Mouse (Mus musculus) macrophage (primary cell): ENCODE data around the gene Ubd. TPM values are rescaled to one million over a fixed set of nuclear protein-coding genes. Genes with fewer than 3 reads are reported as not detected.

Experiments
- H3K27ac ChIP-seq: fragments of 350-480 bp; formaldehyde crosslinking; 2 replicates; pipeline ENCODE4 v1.9.0; 2021
- H3K36me3 ChIP-seq: fragments of 350-480 bp; formaldehyde crosslinking; 2 replicates; pipeline ENCODE4 v1.9.0; 2021; ENCODE audit errors: inconsistent target
- H3K4me3 ChIP-seq: fragments of 350-480 bp; formaldehyde crosslinking; 2 replicates; pipeline ENCODE4 v1.9.0; 2021; ENCODE audit errors: inconsistent target
- H3K79me2 ChIP-seq: fragments of 350-480 bp; formaldehyde crosslinking; 2 replicates; pipeline ENCODE4 v1.9.0; 2021; ENCODE audit errors: inconsistent target
- WGBS: methylation state at CpG from one replicate; pipeline ENCODE4 v1.1.7; 2026; ENCODE audit warnings: inconsistent platforms; ENCODE audit not compliant: missing documents; 5-methylcytosine and 5-hydroxymethylcytosine counted together
- polyA plus RNA-seq: library from polyadenylated mRNA; stranded (reverse); fragments of 250-400 nt; gene quantifications from 3 replicates; pipeline ENCODE4 v1.2.4, GENCODE M21; 2018; ENCODE audit warnings: inconsistent platforms
- total RNA-seq, 78 experiments: library from RNA; depleted of rRNA; stranded (reverse); fragments of 250-400 nt; gene quantifications; 1 replicate in 9 of 78; 2 replicates in 24 of 78; 3 replicates in 43 of 78; 4 replicates in 2 of 78; pipeline ENCODE4 v1.2.4; 2018; ENCODE audit warnings: inconsistent platforms in 56 of 78

The Ubd gene
- not detected for total RNA-seq (2018; cell fraction: chromatin; rRNA removed)
- total RNA-seq (2018; cell fraction: cytosol; rRNA removed) = under 1 TPM in 5 of 26 experiments, not detected in 21; 0.14 to 0.24 (median 0.17) TPM
- not detected for total RNA-seq (2018; cell fraction: nucleus; rRNA removed)
- polyA plus RNA-seq = not detected in 3 replicates

DNA sequence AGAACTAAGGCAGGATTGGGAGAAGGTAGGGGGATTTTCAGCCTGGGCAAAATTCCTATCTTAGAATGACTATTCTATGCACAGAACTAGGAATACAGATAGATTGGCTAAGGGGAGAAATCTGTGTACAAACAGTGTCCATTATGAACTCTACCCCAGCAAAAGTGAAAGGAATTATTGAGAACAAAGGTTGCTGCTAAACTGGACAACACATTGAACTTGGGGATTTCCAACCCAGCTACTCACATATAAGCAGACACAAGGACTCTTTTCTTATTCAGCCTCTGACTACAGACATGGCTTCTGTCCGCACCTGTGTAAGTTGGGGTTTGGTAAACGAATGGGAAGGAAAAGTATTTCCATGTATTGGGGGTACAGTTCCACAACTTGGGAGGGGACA, at the start of gene Ubd:
Gene Ubd (plus strand): TSS at position 237 of the 400 bp plus-strand sequence.
- WGBS = 95% methylated on average over 2 of the region's 2 CpGs
- H3K27ac ChIP-seq = no peak within 1 kb of the TSS
- no peaks in the 10 kb centered on the region for H3K36me3 ChIP-seq

DNA sequence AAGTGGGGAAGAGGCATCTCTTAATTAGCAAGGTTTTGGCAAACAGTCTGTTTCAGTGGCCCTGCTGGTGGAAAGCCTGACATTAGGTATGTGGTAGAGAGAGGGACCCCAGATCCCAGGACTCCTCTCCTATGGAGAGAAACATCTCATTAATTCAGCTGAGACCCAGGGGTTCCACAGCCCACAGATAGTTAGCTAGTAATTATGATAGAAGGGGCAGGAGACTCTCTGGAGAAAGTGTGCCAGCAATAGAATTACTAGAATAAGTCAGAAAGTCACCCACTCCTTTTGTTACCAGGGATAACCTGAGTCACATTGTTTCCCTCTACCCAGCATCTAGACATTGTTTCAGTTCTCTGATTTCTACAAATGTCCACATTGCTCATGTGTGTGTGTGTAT, 32.3 kb upstream of the Ubd start, which contains the start of gene Olfr93:
Gene Olfr93 (minus strand): TSS at position 101 of the 400 bp plus-strand sequence.
- Histone ChIP-seq H3K36me3 (no peaks in the 10 kb centered on the region), H3K27ac (no peak within 1 kb of the TSS), H3K4me3 (no peak within 1 kb of the TSS), H3K79me2 (no peaks in the 10 kb centered on the region)

More for the DNA sequence above, at the start of gene Ubd:
- H3K79me2 ChIP-seq = no peaks in the 10 kb centered on the region
- no peak within 1 kb of the TSS for H3K4me3 ChIP-seq

DNA sequence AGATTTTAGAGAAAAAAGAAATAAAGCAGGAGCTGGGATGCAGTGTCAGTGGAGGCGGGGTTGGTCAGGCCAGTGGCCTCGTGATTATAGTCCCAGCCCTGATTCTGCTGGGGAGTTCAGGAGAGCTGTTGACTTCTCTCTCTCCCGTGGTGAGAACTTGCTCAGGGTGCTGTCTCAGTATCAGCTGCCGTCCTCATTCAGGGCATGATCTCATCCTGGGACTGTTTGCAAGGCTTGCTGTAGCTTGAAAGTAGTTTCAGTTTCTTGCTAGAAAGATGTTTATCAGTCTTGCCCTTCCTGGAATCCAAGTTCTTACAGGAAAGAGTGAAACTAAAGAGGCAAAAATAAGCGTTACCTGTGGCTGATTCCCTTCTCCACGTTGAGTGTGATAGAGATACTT, 8.2 kb upstream of the Ubd start:
- H3K4me3 ChIP-seq = no peak overlapping the region

DNA sequence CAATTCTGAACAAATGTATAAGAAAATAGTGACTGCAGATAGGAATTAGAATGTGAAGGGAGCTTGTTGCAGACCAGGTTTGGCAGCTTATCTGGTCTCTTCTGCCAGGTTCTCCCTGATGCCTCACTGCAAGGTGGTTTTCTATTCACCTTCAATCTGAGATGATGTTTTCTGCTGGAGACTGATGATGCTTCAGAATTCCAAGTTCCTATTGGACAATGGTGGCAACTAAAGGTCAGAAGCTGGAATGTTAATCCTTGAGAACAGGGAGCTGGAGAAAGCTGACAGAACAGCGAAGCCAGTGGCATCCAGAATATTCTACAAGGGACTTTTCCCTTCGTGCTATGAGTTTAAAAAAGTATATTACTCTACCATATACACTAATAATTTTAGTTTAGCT, 3.0 kb upstream of the Ubd start:
- Histone ChIP-seq H3K4me3 (no peak overlapping the region), H3K27ac (no peak overlapping the region), H3K36me3 (no peaks in the 10 kb centered on the region), H3K79me2 (no peaks in the 10 kb centered on the region)
- 86% methylated on average over 2 of the region's 2 CpGs for WGBS

More for the DNA sequence above, 8.2 kb upstream of the Ubd start:
- WGBS = 12% methylated on average over 6 of the region's 6 CpGs
- Histone ChIP-seq H3K79me2 (no peaks in the 10 kb centered on the region), H3K36me3 (no peaks in the 10 kb centered on the region), H3K27ac (no peak overlapping the region)

DNA sequence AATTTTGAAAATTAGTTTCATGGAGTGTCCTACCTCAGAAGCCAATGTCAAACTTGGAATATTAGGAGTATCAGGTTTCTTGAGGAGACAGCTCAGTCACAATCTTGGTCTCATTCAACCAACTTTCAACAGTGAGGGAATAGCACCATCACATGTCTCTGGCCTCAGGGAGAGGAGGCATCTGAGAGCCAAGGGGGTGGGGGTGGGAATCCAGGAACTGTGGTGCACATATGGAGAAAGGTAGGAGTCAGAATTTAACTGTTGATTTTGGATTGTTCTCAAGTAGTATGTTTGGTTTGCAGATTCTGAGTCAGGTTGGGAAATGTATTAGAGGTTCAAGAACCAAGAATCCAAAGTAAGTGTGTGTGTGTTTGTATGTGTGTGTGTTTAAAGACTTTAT, 660 bp upstream of the Ubd start:
- Histone ChIP-seq H3K27ac (no peak overlapping the region), H3K4me3 (no peak overlapping the region), H3K79me2 (no peaks in the 10 kb centered on the region), H3K36me3 (no peaks in the 10 kb centered on the region)

DNA sequence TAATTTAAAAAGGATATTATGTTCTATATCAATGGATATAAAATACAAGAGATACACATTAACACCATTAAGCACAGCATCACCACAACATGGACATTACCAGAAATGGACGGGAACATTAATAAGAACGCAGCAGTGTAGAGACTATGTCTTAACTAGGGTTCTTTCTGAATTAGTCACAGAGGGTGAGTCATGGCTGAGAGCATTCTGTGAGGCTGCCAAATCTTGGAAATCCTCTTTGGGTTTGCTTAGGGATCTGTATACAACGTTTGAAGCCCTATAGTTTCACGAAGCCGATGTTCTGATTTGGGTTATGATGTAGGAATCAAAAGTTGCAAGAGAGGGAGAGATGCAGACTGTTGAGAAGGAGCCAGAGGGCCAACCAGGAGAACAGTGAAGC, 1.1 kb downstream of the Ubd start:
- WGBS = 96% methylated on average over 5 of the region's 5 CpGs
- H3K4me3 ChIP-seq = no peak overlapping the region
- no peaks in the 10 kb centered on the region for H3K36me3 ChIP-seq
- H3K79me2 ChIP-seq = no peaks in the 10 kb centered on the region
- H3K27ac ChIP-seq = no peak overlapping the region

DNA sequence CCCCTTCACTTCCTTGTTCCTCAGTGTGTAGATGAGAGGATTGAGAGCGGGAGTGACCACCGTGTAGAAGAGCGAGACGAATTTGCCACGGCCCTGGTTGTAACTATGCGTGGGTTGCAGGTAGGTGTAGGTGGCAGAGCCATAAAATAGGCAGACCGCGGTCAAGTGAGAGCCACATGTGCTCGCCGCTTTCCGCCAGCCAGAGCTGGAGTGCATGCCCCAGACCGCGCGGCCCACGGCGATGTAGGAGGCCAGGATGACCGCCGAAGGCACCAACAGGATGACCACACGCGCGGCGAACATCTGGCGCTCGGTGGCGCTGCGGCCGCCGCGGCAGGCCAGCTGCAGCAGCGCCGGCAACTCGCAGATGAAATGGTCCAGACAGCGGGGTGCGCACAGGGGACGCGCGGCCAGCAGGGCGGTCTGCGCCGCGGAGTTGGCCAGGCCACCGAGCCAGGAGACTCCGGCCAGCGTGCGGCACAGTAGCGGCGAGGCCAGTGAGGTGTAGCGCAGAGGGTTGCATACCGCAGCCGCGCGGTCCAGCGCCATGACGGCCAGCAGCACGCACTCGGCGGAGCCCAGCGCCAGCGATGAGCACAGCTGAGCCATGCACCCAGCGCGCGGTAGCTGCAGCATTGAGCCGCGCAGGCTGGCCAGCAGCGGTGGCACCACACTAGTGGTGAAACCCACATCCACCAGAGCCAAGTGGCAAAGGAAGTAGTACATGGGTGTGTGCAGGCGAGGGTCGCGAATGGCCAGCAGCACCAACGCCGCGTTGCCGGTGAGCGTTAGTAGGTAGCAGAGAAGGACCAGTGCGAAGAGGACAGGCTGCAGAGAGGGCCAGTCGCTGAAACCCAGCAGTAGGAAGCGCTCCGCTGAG, 3.4 kb downstream of the Ubd start:
- Histone ChIP-seq H3K79me2 (no peaks in the 10 kb centered on the region), H3K36me3 (no peaks in the 10 kb centered on the region), H3K4me3 (no peak overlapping the region), H3K27ac (no peak overlapping the region)
- 4% methylated on average over 69 of the region's 77 CpGs for WGBS

DNA sequence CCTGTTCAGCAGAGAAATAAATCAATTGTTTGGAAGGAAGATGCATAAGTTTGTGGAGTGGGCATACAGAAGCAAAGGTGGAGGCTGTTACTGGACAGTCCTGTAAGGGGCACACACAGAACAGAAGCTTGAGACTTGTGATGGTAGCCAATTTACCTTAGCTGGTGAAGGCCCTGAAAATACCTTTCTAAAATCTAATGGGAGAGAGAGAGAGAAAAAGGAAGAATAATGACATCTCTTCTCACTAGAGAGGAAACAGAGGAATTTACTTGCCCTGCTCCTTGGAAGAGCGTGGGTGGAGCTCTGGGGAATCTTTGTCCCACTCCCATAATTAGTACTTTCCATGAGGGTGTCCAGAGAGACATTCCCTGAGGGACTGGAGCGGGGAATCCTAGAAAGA, 7.2 kb downstream of the Ubd start, which contains the start of gene Olfr94:
Gene Olfr94 (minus strand): TSS at position 101 of the 400 bp plus-strand sequence.
- Histone ChIP-seq H3K27ac (no peak within 1 kb of the TSS), H3K4me3 (no peak within 1 kb of the TSS), H3K79me2 (no peaks in the 10 kb centered on the region), H3K36me3 (no peaks in the 10 kb centered on the region)
- WGBS = 72% methylated on average over 2 of the region's 2 CpGs

DNA sequence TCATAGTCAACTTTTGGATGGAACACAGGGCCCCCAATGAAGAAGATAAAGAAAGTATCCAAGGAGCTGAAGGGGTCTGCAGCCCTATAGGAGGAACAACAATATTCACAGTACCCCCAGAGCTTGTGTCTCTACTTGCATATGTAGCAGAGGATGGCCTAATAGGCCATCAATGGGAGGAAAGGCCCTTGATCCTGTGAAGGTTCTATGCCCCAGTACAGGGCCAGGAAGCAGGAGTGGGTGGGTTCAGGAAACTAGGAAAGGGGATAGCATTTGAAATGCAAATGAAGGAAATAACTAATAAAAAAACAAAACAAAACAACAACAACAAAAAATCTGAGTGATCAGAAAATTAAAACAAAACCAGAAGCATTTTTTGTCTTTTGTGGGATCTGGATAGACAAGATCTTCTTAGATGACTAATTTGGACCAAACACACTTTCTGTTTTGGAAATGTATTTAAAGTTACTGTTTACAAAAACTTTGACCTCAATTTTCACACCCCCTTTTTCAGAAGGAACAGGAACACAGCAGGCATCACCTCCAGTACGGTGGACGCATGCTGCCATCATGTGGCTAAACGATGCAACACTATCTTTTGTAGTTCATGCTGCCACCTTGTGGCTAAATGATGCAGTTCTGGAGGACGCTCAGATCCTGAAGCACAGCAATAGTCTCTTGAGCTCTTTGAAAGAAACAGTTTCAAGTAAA, 9.7 kb downstream of the Ubd start:
- no peak overlapping the region for H3K4me3 ChIP-seq
- 0% methylated on average over 4 of the region's 4 CpGs for WGBS
- no peaks in the 10 kb centered on the region for H3K79me2 ChIP-seq
- H3K27ac ChIP-seq = no peak overlapping the region
- no peaks in the 10 kb centered on the region for H3K36me3 ChIP-seq

DNA sequence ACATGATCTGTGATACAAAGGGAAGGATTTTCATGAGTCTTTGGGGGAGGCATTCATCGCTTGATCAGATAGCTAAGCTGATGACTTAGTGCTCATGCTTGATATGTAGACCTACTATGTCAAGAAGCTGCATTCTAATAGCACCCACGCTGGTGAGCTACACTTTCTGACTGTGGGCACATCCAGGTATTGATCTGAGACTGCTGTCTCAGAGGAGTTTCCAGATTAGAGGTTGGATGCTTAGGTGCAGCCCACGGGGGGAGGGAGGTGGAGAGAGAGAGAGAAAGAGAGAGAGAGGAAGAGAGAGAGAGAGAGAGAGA, 10.2 kb downstream of the Ubd start:
- no peak overlapping the region for H3K4me3 ChIP-seq
- no peaks in the 10 kb centered on the region for H3K36me3 ChIP-seq
- no peak overlapping the region for H3K27ac ChIP-seq
- no peaks in the 10 kb centered on the region for H3K79me2 ChIP-seq
- 29% methylated on average over 3 of the region's 3 CpGs for WGBS

DNA sequence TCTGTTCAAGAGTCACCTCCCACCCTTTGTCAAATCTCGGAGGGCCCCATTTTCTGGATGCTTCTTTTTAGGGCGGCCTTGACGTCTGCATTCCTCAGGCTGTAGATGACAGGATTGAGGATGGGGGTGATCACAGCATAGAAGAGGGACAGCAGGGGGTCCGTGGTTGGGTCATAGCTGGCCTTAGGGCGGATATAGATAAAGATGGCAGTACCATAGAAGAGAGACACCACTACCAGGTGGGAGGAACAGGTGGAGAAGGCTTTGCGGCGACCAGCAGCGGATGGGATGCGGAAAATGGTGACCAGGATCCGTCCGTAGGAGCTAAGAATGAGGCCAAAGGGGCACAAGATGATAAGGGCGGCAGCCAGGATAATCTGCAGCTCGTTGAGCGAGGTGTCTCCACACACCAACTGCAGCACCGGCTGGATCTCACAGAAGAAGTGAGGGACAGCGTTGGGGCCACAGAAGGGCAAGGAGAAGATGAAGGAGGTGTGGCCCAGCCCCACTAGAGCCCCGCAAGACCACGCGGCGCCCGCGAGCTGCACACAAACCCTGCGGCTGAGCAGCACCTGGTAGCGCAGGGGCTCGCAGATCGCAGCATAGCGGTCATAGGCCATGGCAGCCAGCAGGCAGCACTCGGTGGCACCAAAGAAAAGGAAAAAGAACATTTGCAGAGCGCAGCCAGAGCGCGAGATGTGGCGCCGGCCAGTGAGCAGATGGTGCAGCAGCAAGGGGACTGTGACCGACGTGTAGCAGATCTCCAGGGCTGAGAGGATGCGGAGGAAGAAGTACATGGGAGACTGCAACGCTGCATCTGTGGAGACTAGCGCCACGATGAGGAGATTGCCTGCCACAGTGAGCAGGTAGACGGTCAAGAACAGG, 17.4 kb downstream of the Ubd start:
- Histone ChIP-seq H3K79me2 (no peaks in the 10 kb centered on the region), H3K4me3 (no peak overlapping the region), H3K36me3 (no peaks in the 10 kb centered on the region), H3K27ac (no peak overlapping the region)
- 23% methylated on average over 40 of the region's 40 CpGs for WGBS

DNA sequence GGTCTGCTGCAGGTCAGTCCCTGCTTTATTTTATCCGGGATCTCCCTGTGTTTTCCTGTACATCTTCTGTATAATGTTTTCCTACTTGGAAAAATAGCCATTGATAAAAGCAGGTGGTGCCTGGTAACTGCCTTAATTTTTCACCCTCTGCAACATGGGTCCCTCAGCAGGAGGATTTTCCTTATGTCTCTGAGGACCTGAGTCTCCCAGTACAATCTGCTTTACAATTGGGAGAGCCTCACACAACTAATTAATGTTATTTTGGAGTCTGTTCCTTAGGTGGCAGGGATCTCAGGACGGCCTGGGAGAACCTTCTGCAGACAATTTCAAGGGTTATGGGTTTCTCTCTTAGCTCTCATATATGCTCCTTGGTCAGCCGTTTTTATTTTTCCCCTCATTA, 19.3 kb downstream of the Ubd start, which contains the start of gene Olfr95:
Gene Olfr95 (minus strand): TSS at position 101 of the 400 bp plus-strand sequence.
- Histone ChIP-seq H3K79me2 (no peaks in the 10 kb centered on the region), H3K27ac (no peak within 1 kb of the TSS), H3K36me3 (no peaks in the 10 kb centered on the region), H3K4me3 (no peak within 1 kb of the TSS)
- WGBS = 73% methylated on average over 2 of the region's 3 CpGs

DNA sequence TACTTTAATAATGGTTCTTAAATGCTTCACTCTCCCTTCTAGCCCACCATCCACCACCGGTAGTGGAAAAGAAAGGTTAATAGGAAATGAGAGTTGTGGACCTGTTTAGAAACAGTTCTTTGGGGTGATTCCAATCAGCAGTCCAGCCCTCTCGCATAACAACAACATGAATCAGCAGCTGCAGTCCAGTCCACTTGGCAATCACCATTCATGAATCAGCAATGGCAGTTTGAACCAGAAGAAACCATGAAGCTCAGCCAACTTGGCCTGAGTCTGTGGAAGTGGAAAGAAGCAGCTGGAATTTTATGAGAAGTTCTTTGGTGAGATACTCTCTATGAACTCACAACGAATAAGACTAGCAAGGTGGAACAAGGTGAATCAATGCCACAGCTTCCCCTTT, 24.8 kb downstream of the Ubd start:
- H3K79me2 ChIP-seq = no peaks in the 10 kb centered on the region
- no peaks in the 10 kb centered on the region for H3K36me3 ChIP-seq
- H3K27ac ChIP-seq = no peak overlapping the region
- no peak overlapping the region for H3K4me3 ChIP-seq
- 82% methylated on average over 3 of the region's 3 CpGs for WGBS

DNA sequence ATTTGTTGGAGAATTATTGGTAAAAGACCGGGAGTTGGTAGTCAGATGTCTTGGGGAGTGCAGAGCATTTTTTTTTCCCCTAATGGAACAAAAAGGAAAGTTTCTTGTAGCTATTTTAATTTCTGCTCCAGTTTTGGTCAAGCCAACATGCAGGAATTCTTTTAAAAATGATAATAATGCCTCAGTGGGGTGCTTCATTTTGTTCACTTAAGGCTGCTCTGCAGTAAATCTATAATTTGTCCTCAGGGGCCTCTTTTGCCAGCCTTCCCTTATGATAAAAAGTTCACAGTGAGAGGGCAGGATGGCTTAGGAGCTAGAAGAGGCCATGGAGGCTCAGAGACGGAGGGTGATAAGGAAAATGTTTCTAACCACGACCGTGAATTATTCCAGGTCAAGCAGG, 26.2 kb downstream of the Ubd start, which contains the start of gene Olfr96:
Gene Olfr96 (plus strand): TSS at position 301 of the 400 bp plus-strand sequence.
- no peaks in the 10 kb centered on the region for H3K36me3 ChIP-seq
- H3K27ac ChIP-seq = no peak within 1 kb of the TSS
- no peak within 1 kb of the TSS for H3K4me3 ChIP-seq
- H3K79me2 ChIP-seq = no peaks in the 10 kb centered on the region
- 64% methylated on average over 4 of the region's 4 CpGs for WGBS
